Mouse (Mus musculus) left cerebral cortex, postnatal 14 days (tissue): ENCODE results near the gene Slc16a5. TPM values are rescaled to one million over a fixed set of nuclear protein-coding genes. Genes with fewer than 3 reads are reported as not detected.
"Not testable (repeated sequence)": the region's sequence is repeated elsewhere in the genome, so short reads cannot be mapped to it uniquely, and the experiment has no call there.

Experiments used
- DNase-seq, 2 experiments: peaks; one replicate each; pipeline ENCODE4 v3.0.0; 2021 to 2022; ENCODE audit warnings: low spot score in 2 of 2, mixed read lengths in 1 of 2
- intact Hi-C: fragments of 180-260 bp; cut with DNase I; formaldehyde crosslinking; loops from one replicate; pipeline ENCODE4 v1.15.1; 2025
- total RNA-seq, 2 experiments: library from RNA; stranded (reverse); gene quantifications; 2 replicates each; pipeline ENCODE4 v1.2.3; 2021

Gene Slc16a5
- total RNA-seq, 2 experiments from 2014 or later: 0.15 TPM; not detected in 1

GRCm38 (mm10) chr11:115475025-115475757, 12.9 kb downstream of the Slc16a5 start, which contains the start of gene Armc7:
Armc7 (plus strand) TSS chr11:115475667.
- intact Hi-C loops: loop anchor here (2.0 kb wide), 2 partner anchors 46 to 54 kb away; partner anchors contain the start of gene Kctd2
- DNase-seq: peak; percentile 94

DNA sequence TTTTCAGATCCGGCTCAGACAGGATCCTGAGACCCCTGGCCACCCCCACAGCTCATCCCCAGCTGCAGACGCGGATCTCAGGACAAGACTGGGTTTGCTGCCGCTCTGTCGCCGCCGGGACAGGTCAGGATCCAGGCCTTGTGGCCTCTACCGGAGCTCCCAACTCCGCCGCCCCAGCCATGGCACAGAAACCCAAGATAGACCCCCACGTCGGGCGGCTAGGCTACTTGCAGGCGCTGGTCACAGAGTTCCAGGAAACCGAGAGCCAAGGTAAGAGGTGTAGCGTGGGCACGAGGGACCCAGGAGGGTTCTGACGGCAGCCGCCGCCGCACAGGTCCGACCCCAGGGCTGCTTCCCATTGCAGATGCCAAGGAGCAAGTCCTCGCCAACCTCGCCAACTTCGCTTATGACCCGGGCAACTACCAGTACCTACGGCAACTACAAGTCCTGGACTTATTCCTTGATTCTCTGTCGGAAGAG, 13.5 kb downstream of the Slc16a5 start:
- intact Hi-C loops: loop anchor here (2.0 kb wide), 2 partner anchors 47 to 55 kb away; partner anchors contain the start of gene Kctd2
- no peak for DNase-seq

DNA sequence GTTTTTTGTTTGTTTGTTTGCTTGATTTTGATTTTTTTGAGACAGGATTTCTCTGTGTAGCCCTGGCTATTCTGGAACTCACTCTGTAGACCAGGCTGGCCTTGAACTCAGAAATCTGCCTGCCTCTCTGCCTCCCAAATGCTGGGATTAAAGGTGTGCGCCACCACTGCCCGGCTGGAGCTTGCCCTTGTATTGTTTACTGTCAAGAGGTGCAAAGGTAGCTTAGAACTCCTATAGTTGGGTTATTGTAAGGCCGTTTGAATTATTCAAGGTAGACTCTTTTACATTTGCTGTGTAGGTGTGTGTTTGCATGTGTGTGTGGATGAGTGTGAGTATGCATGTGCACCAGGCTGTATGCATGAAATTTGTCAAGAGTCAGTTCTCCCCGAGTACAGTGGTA, 14.4 kb downstream of the Slc16a5 start:
- DNase-seq, intact Hi-C loops: not testable (repeated sequence)

GRCm38 (mm10) chr11:115477388-115477787, 15.1 kb downstream of the Slc16a5 start:
- DNase-seq, intact Hi-C loops: not testable (repeated sequence)

GRCm38 (mm10) chr11:115478296-115478938, 16.1 kb downstream of the Slc16a5 start:
- no peak for DNase-seq
- intact Hi-C loops: no loop called here

- intact Hi-C loops: loop anchor here (10.0 kb wide), 1 partner anchor 103 kb away; no protein-coding TSS in a partner anchor
- peak; percentile 67 to 85 for DNase-seq
These were observed 19.4 kb downstream of the Slc16a5 start for GRCm38 (mm10) chr11:115481553-115482259.

- intact Hi-C loops: loop anchor here (10.0 kb wide), 1 partner anchor 102 kb away; no protein-coding TSS in a partner anchor
- DNase-seq: no peak
These were observed 21.0 kb downstream of the Slc16a5 start for GRCm38 (mm10) chr11:115483278-115483677.

GRCm38 (mm10) chr11:115483726-115484125, 21.5 kb downstream of the Slc16a5 start:
- DNase-seq: peak; percentile 85 to 88
- intact Hi-C loops: loop anchor here (10.0 kb wide), 1 partner anchor 101 kb away; no protein-coding TSS in a partner anchor

GRCm38 (mm10) chr11:115485155-115485554, 22.9 kb downstream of the Slc16a5 start:
- DNase-seq: no peak

GRCm38 (mm10) chr11:115488551-115489104, 26.4 kb downstream of the Slc16a5 start:
- intact Hi-C loops: loop anchor here (10.0 kb wide), 1 partner anchor 96 kb away; no protein-coding TSS in a partner anchor
- no peak for DNase-seq

More at GRCm38 (mm10) chr11:115485155-115485554, 22.9 kb downstream of the Slc16a5 start:
- intact Hi-C loops: loop anchor here (10.0 kb wide), 1 partner anchor 100 kb away; no protein-coding TSS in a partner anchor

DNA sequence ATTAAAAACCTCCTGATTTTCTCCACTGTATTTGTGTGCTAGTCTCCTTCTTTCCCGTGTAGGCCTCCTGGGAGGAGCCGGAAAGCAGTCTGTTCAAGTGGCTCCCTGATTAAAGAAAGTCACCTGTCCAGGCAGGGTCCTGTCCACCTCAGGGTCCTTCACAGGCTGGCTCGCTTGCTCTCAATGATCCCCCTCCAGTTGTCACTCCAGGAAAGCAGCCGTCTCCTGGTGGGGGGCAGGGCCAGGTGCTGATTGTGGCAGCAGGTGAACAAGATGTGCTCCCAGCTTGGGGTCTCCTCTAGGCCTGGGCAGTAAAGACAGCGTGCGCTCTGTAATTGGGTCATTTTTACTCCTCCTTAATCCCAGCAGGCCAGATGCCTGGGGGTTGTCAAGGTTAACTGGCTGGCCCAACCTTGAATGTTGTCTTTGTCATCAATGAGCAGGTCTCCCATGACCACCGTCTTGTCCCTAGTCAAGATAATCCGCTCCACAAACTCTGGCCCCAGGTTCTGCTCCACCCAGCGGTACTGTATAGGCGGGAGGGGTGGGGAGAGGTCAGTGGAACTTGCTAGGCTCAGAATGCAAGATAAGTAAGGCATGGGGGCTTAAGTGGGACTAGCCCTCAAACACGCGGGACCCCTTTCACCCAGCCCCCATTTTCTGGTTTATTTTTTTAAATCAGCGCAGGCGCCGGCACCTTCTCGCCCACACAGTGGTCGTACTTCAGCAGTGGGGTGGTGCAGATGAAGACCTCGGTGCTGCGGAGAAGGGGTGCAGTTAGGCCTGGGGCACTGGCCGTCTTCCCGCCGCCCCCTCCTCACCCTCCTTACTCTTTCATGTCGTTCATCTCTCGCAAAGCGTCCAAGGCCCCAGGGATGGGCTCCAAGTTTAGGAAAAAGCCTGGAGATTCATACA, 28.4 kb downstream of the Slc16a5 start:
- no peak for DNase-seq
- intact Hi-C loops: loop anchor here (2.0 to 10.0 kb wide), 2 partner anchors 46 to 114 kb away; partner anchors contain the start of genes Gga3, Mrps7 and Sumo2

- intact Hi-C loops: loop anchor here (2.0 to 10.0 kb wide), 2 partner anchors 45 to 113 kb away; partner anchors contain the start of genes Gga3, Mrps7 and Sumo2
- DNase-seq: peak; percentile 84 to 91
These were observed 29.2 kb downstream of the Slc16a5 start, which contains the start of gene Nt5c for GRCm38 (mm10) chr11:115491356-115492083. Nt5c (minus strand) TSS chr11:115491862.

GRCm38 (mm10) chr11:115492387-115492786, 30.1 kb downstream of the Slc16a5 start:
- DNase-seq: no peak
- intact Hi-C loops: loop anchor here (10.0 kb wide), 1 partner anchor 112 kb away; the partner anchor contains the start of genes Gga3 and Mrps7

- intact Hi-C loops: loop anchor here (10.0 kb wide), 1 partner anchor 108 kb away; the partner anchor contains the start of genes Gga3 and Mrps7
- not testable (repeated sequence) for DNase-seq
These were observed 34.3 kb downstream of the Slc16a5 start for GRCm38 (mm10) chr11:115496559-115496958.

GRCm38 (mm10) chr11:115502636-115503035, 40.4 kb downstream of the Slc16a5 start:
- intact Hi-C loops: no loop called here
- DNase-seq: no peak

GRCm38 (mm10) chr11:115506586-115506985, 44.3 kb downstream of the Slc16a5 start:
- intact Hi-C loops: no loop called here
- no peak for DNase-seq

GRCm38 (mm10) chr11:115508061-115508460, 45.8 kb downstream of the Slc16a5 start:
- no peak for DNase-seq
- intact Hi-C loops: no loop called here
